Mouse (Mus musculus) ES-Bruce4 (cell line): ENCODE results near the gene Fam110a. TPM values are rescaled to one million over a fixed set of nuclear protein-coding genes. Genes with fewer than 3 reads are reported as not detected.

Experiments used
- H3K27ac ChIP-seq: 2 replicates; pipeline ENCODE4 v1.5.1; 2012; ENCODE audit warnings: low read length, inconsistent platforms; ENCODE audit not compliant: insufficient read depth
- H3K27me3 ChIP-seq: 2 replicates; pipeline ENCODE4 v1.6.1; 2012; ENCODE audit warnings: mild to moderate bottlenecking, low read length, inconsistent platforms; ENCODE audit not compliant: control insufficient read depth, poor library complexity, insufficient read depth, severe bottlenecking
- H3K36me3 ChIP-seq: 2 replicates; pipeline ENCODE4 v1.6.1; 2012; ENCODE audit warnings: inconsistent platforms, mild to moderate bottlenecking, low read length, moderate library complexity; ENCODE audit not compliant: control insufficient read depth, poor library complexity, insufficient read depth, severe bottlenecking
- H3K4me1 ChIP-seq: one replicate; pipeline ENCODE4 v1.8.1; 2011; ENCODE audit warnings: low read length; ENCODE audit not compliant: control insufficient read depth, insufficient read depth
- H3K4me3 ChIP-seq: 2 replicates; pipeline ENCODE4 v1.5.1; 2011; ENCODE audit warnings: low read depth, mild to moderate bottlenecking, low read length
- H3K9ac ChIP-seq: 2 replicates; pipeline ENCODE4 v1.6.1; 2012; ENCODE audit warnings: low read depth, mild to moderate bottlenecking, inconsistent platforms; ENCODE audit not compliant: poor library complexity, severe bottlenecking
- H3K9me3 ChIP-seq: replicated peaks from 2 replicates; pipeline ENCODE4 v1.6.1; 2012; ENCODE audit warnings: mild to moderate bottlenecking, low read length, inconsistent platforms; ENCODE audit not compliant: control insufficient read depth, poor library complexity, insufficient read depth, severe bottlenecking
- CTCF ChIP-seq: IDR thresholded peaks from one replicate; pipeline ENCODE4 v1.8.1; 2011; ENCODE audit warnings: low read depth, low read length
- EP300 ChIP-seq: IDR thresholded peaks from 2 replicates; pipeline ENCODE4 v1.6.1; 2011; ENCODE audit warnings: low read depth, low read length; ENCODE audit not compliant: insufficient read depth
- POLR2A ChIP-seq: IDR thresholded peaks from one replicate; pipeline ENCODE4 v1.8.1; 2011; ENCODE audit warnings: low read length; ENCODE audit not compliant: insufficient read depth
- polyA plus RNA-seq: library from polyadenylated mRNA; stranded (reverse); fragments of >200 nt; gene quantifications from 2 replicates; pipeline ENCODE4 v1.2.4, GENCODE M21; 2011; ENCODE audit warnings: low read depth; ENCODE audit not compliant: missing spikeins, insufficient read depth, insufficient read length

Fam110a gene
- polyA plus RNA-seq, 1 experiment = 13.6 TPM

DNA sequence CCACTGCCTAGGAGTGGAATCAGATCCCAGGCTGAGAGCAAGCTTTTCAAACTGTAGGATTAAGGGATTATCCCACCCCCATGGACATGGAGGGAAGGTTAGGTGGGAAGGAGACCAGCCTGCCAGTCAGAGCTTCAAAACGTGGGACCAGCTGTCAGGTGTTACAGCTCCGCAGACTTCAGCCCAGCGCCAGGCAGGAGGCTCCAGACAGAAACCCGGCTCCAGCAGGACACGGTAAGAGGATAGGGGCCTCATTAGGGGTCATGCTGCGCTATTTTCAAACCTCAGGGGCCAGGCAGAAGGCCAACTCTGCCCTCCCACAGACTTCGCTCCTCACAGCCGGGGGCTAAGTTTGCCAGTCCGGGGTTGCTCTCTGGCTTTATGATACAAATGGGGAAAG lies 16.0 kb downstream of the Fam110a start:
- Histone ChIP-seq H3K36me3 (no peaks in the 10 kb centered on the region), H3K27me3 (no peaks in the 10 kb centered on the region), H3K9ac (no peak overlapping the region), H3K27ac (no peak overlapping the region), H3K4me1 (no peaks in the 10 kb centered on the region), H3K4me3 (no peak overlapping the region), H3K9me3 (no peaks in the 10 kb centered on the region)
- TF ChIP-seq CTCF (no peak), EP300 (no peak), POLR2A (no peak)

DNA sequence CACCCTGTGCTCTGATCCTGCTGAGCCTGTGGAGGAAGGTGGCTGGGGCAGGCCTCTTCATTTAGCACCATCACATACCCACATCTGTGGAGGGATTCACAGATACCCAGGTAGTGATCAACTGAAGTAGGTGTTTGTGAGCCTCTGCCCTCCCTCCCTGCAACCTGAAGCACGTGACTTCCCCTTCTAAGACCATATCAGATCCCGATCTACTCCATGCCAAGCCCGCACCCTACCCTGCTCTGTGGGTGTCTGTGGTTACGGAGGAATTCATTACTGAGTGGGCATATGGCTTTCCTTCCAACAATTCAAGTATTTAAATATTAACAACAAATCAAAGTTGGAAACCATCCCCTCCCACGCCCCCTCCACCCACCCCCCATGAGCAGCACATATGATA lies 16.7 kb downstream of the Fam110a start:
- no peak overlapping the region for H3K27ac ChIP-seq
- H3K36me3 ChIP-seq = no peaks in the 10 kb centered on the region
- H3K4me3 ChIP-seq = no peak overlapping the region
- no peaks in the 10 kb centered on the region for H3K4me1 ChIP-seq
- no peaks in the 10 kb centered on the region for H3K9me3 ChIP-seq
- no peaks in the 10 kb centered on the region for H3K27me3 ChIP-seq
- no peak for TF ChIP-seq CTCF
- TF ChIP-seq POLR2A = no peak
- TF ChIP-seq EP300 = no peak
- H3K9ac ChIP-seq = no peak overlapping the region

DNA sequence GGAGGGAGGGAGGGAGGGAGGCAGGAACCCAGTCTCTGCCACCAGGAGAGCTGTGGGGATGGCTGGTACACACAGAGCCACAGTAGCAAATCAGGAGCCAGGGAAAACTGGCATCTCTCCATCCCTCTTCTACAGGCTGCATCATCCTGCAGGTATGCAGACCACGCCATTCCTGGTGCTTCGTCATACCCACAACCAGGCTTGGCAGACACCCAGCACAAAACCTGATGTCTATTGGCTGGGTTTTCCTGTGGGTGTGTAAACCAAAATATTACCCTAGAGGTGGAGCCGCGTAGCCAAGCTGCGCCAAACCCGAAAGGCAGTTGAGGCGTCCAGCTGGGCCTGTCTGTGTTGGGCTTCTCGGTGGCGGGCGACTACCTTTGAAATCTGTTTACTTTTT lies 17.5 kb downstream of the Fam110a start:
- H3K4me1 ChIP-seq = no peaks in the 10 kb centered on the region
- H3K9me3 ChIP-seq = no peaks in the 10 kb centered on the region
- no peak overlapping the region for H3K9ac ChIP-seq
- no peaks in the 10 kb centered on the region for H3K36me3 ChIP-seq
- no peaks in the 10 kb centered on the region for H3K27me3 ChIP-seq
- H3K4me3 ChIP-seq = no peak overlapping the region
- TF ChIP-seq CTCF (no peak), EP300 (no peak), POLR2A (no peak)
- no peak overlapping the region for H3K27ac ChIP-seq

DNA sequence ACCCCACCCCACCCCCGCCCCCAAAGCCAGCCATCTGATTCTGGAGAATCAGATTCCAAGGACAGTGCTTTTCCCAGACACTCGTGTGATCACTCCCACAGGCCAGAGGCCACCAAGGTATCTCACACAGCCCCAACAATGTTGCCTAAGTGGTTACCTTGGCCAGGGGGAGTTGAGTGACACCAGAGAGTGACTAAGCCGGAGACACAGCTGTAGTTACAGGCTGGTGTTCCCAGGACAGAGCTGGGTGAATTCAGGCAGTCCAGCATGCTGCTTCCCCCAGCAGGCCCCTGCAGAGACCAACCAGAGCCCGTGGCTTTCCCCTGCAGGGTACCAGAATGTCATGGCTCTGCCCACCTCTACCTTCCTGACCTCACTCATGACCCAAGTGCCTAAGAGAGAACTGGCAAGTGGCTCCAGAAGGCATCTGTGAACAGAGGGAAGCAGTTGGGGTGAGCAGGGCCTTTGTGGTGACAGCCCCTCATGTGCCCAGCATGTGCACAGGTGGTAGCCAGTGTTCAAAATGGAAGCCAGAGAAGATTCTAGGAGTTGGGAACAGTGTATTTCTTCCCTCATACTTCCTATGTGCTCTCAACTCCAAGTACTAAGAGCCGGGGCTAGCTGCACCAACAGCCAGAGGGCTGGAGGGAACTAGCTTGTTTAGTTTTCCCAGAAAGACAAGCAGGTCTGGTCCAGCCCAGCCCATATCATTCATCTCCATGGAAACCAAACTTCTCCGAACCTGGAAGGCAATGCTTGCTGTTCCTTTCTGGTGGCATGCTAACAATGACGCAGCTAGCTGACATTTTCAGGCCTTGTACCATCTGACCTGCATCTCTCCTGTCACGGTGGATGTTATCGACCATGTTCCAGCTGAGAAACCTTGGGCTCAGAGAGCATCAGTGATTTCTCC lies 18.5 kb downstream of the Fam110a start:
- Histone ChIP-seq H3K27me3 (no peaks in the 10 kb centered on the region), H3K4me1 (no peaks in the 10 kb centered on the region), H3K36me3 (no peaks in the 10 kb centered on the region), H3K4me3 (no peak overlapping the region), H3K9ac (no peak overlapping the region), H3K27ac (no peak overlapping the region), H3K9me3 (no peaks in the 10 kb centered on the region)
- TF ChIP-seq EP300 (no peak), POLR2A (no peak), CTCF (no peak)

DNA sequence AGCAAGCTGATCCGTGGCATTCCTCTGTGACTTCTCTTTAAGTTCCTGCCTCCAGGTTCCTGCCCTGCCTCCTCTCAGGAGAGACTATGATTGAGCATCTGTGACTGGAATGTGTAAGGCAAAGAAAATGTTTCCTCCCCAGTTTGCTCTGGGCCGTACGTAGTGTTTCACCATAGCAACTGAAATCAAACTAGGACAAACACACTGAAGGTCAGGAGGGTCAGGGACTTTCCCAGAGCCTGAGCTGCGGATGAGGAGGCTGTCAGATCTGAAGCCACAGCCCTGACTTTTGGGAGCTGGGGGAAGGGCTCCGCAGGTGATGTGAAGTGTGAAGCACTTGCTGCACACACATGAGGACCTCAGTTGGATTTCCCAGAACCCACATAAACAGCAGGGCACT lies 20.7 kb downstream of the Fam110a start:
- TF ChIP-seq EP300 = no peak
- TF ChIP-seq POLR2A = no peak
- TF ChIP-seq CTCF = no peak
- H3K4me1 ChIP-seq = no peaks in the 10 kb centered on the region
- H3K27ac ChIP-seq = no peak overlapping the region

DNA sequence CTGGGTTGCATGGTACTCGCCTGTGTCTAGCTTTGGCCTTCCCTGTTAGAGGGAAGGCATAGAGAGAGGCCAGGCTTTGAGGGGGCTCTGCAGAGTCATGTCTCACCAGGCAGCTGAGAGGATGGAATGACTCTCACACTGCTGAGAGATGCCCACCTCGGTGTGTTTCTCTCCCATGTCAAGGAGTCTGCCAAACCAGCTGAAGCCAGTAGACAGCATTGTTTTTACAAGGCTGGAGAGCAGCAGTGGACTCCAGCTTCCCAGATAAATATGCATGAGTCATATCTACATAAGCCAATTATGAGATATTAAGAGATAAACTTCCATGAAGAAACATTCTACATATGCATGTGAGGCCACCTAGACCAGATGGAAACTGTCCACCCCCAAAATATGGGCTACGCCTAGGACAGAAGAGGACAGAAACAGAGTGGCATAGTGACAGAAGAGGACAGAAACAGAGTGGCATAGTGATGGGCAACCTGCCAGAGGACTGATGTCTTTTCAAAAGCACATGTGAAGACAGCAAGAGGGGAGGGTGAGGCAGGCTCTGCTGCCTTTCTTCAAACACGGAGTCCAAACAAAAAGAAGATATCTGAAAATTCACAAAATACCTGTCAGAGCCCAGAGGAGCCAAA lies 23.4 kb downstream of the Fam110a start:
- Histone ChIP-seq H3K9me3 (no peaks in the 10 kb centered on the region), H3K4me1 (no peaks in the 10 kb centered on the region), H3K27me3 (no peaks in the 10 kb centered on the region), H3K36me3 (no peaks in the 10 kb centered on the region), H3K27ac (no peak overlapping the region), H3K9ac (no peak overlapping the region), H3K4me3 (no peak overlapping the region)
- TF ChIP-seq CTCF (no peak), EP300 (no peak), POLR2A (no peak)

More for the DNA sequence above, 20.7 kb downstream of the Fam110a start:
- no peaks in the 10 kb centered on the region for H3K27me3 ChIP-seq
- H3K9me3 ChIP-seq = no peaks in the 10 kb centered on the region
- H3K9ac ChIP-seq = no peak overlapping the region
- no peak overlapping the region for H3K4me3 ChIP-seq
- H3K36me3 ChIP-seq = no peaks in the 10 kb centered on the region
